Mouse (Mus musculus): Measurements from ENCODE around the gene Mpnd.

The Mpnd gene

GRCm38 (mm10) chr17:55986030-55986961 lies 19.2 kb upstream of the Mpnd start, which contains the start of gene Fsd1:
Fsd1 (plus strand) TSS chr17:55986509.
- peak; percentile 75 for DNase-seq (ENCODE audit: low read depth, low spot score)

GRCm38 (mm10) chr17:55990278-55990898 lies 15.1 kb upstream of the Mpnd start:
- no peak for DNase-seq (ENCODE audit: low read depth, low spot score)

GRCm38 (mm10) chr17:55996007-55996406 lies 9.5 kb upstream of the Mpnd start:
- no peak for DNase-seq (ENCODE audit: low read depth, low spot score)

- DNase-seq (ENCODE audit: low read depth, low spot score): no peak
Measured at GRCm38 (mm10) chr17:55999794-56000499, 5.6 kb upstream of the Mpnd start.

GRCm38 (mm10) chr17:56003000-56003399 lies 2.5 kb upstream of the Mpnd start:
- DNase-seq (ENCODE audit: low read depth, low spot score): no peak

GRCm38 (mm10) chr17:56006956-56007355 lies 1.4 kb downstream of the Mpnd start:
- DNase-seq (ENCODE audit: low read depth, low spot score): no peak

- no peak for DNase-seq (ENCODE audit: low read depth, low spot score)
Measured at GRCm38 (mm10) chr17:56007444-56008355, 2.2 kb downstream of the Mpnd start.

GRCm38 (mm10) chr17:56008356-56009087 lies 3.0 kb downstream of the Mpnd start:
- peak; percentile 99 for DNase-seq (ENCODE audit: low read depth, low spot score)

GRCm38 (mm10) chr17:56009088-56009961 lies 3.8 kb downstream of the Mpnd start:
- DNase-seq (ENCODE audit: low read depth, low spot score): peak; percentile 92

- DNase-seq (ENCODE audit: low read depth, low spot score): no peak
Measured at GRCm38 (mm10) chr17:56009962-56010240, 4.4 kb downstream of the Mpnd start.

GRCm38 (mm10) chr17:56010255-56010654 lies 4.7 kb downstream of the Mpnd start:
- DNase-seq (ENCODE audit: low read depth, low spot score): no peak

- peak; percentile 64 for DNase-seq (ENCODE audit: low read depth, low spot score)
Measured at GRCm38 (mm10) chr17:56010681-56011080, 5.2 kb downstream of the Mpnd start.

GRCm38 (mm10) chr17:56011441-56011840 lies 5.9 kb downstream of the Mpnd start:
- DNase-seq (ENCODE audit: low read depth, low spot score): no peak

- DNase-seq (ENCODE audit: low read depth, low spot score): no peak
Measured at GRCm38 (mm10) chr17:56015293-56015692, 9.8 kb downstream of the Mpnd start.

- no peak for DNase-seq (ENCODE audit: low read depth, low spot score)
Measured at GRCm38 (mm10) chr17:56016382-56016781, 10.9 kb downstream of the Mpnd start.

GRCm38 (mm10) chr17:56016793-56017785 lies 11.6 kb downstream of the Mpnd start:
- DNase-seq (ENCODE audit: low read depth, low spot score): no peak

- DNase-seq (ENCODE audit: low read depth, low spot score): no peak
Measured at GRCm38 (mm10) chr17:56017848-56018247, 12.3 kb downstream of the Mpnd start.

GRCm38 (mm10) chr17:56018347-56019131 lies 13.0 kb downstream of the Mpnd start:
- DNase-seq (ENCODE audit: low read depth, low spot score): no peak

Data from forelimb bud, embryonic 11.5 days (tissue).